Comparison of ENCODE assay signal across 9 mouse cellular contexts in genomic region chr8:123110649-123111048, GRCm38 (mm10). TPM values are rescaled to one million over a fixed set of nuclear protein-coding genes. Genes with fewer than 3 reads are reported as not detected.
DNase-seq lines count a peak whose midpoint lies in the region; ATAC-seq lines count a peak whose summit lies in the region.
"Had no signal": no experiment of that assay in that cellular context is flagged by ENCODE, and none has a peak within 500 bp of the region (broad histone marks: within the 10 kb centered on the region; RNA-seq: fewer than 3 reads in every experiment).

No protein-coding gene starts in this region.

- H3K36me3 ChIP-seq in forebrain, embryonic 12.5 days (replicated peaks): peaks cover 2% of the 10 kb centered on the region
- H3K36me3 ChIP-seq in limb, embryonic 10.5 days: peaks cover 2% of the 10 kb centered on the region
- peaks cover 1% of the 10 kb centered on the region for H3K36me3 ChIP-seq in midbrain, embryonic 13.5 days

- no peak overlapping the region for H3K27ac ChIP-seq in forebrain, embryonic 12.5 days
- no peak overlapping the region for H3K27ac ChIP-seq in limb, embryonic 10.5 days
- no peak overlapping the region for H3K27ac ChIP-seq in midbrain, embryonic 13.5 days
- H3K27ac ChIP-seq: midbrain, embryonic 12.5 days had no signal

- H3K9ac ChIP-seq in forebrain, embryonic 12.5 days: no peak overlapping the region
- H3K9ac ChIP-seq in midbrain, embryonic 13.5 days (replicated peaks): no peak overlapping the region
- H3K9ac ChIP-seq: midbrain, embryonic 12.5 days had no signal

- H3K4me1 ChIP-seq in forebrain, embryonic 12.5 days: no peaks in the 10 kb centered on the region
- H3K4me1 ChIP-seq in limb, embryonic 10.5 days: peaks cover 16% of the 10 kb centered on the region
- H3K4me1 ChIP-seq in midbrain, embryonic 13.5 days (replicated peaks): no peaks in the 10 kb centered on the region
- H3K4me1 ChIP-seq: midbrain, embryonic 12.5 days had no signal

- peak; percentile 49 to 73 for DNase-seq in cerebellum, postnatal 25 days
- DNase-seq in cerebellum, adult 8-10 months: no peak
- peak; percentile 54 for DNase-seq in urinary bladder, postnatal 25 days (ENCODE audit: low spot score)
- DNase-seq in urinary bladder, adult 2 months (ENCODE audit: low spot score): no peak
- DNase-seq in limb, embryonic 10.5 days (ENCODE audit: low spot score): peak; percentile 81
- DNase-seq in thymus, postnatal 4 days: peak; percentile 79

- no peaks in the 10 kb centered on the region for H3K9me3 ChIP-seq in forebrain, embryonic 12.5 days
- no peaks in the 10 kb centered on the region for H3K9me3 ChIP-seq in limb, embryonic 10.5 days (replicated peaks)
- H3K9me3 ChIP-seq in midbrain, embryonic 13.5 days: no peaks in the 10 kb centered on the region
- H3K9me3 ChIP-seq: midbrain, embryonic 12.5 days had no signal

- 0 out of 2 replicates have a peak, but pooled peaks have one; percentile 30 for ATAC-seq in forebrain, embryonic 12.5 days (ENCODE audit: low FRiP score)
- ATAC-seq in midbrain, embryonic 13.5 days: peak; percentile 53; the same call in 1 of the 2 replicates

- no peak overlapping the region for H3K4me3 ChIP-seq in forebrain, embryonic 12.5 days (replicated peaks)
- no peak overlapping the region for H3K4me3 ChIP-seq in limb, embryonic 10.5 days
- H3K4me3 ChIP-seq in midbrain, embryonic 13.5 days (replicated peaks): no peak overlapping the region
- H3K4me3 ChIP-seq: midbrain, embryonic 12.5 days had no signal

- no peak overlapping the region for H3K4me2 ChIP-seq in forebrain, embryonic 12.5 days
- no peak overlapping the region for H3K4me2 ChIP-seq in midbrain, embryonic 13.5 days (replicated peaks)
- H3K4me2 ChIP-seq: midbrain, embryonic 12.5 days had no signal

- 17% methylated on average over 4 of the region's 4 CpGs for WGBS in forebrain, embryonic 12.5 days
- 28% methylated on average over 4 of the region's 4 CpGs for WGBS in limb, embryonic 10.5 days
- 28% methylated on average over 4 of the region's 4 CpGs for WGBS in midbrain, embryonic 13.5 days

- H3K27me3 ChIP-seq in forebrain, embryonic 12.5 days: peaks cover 8% of the 10 kb centered on the region
- H3K27me3 ChIP-seq in limb, embryonic 10.5 days (ENCODE audit: low read depth, poor library complexity, severe bottlenecking): peaks cover 10% of the 10 kb centered on the region
- H3K27me3 ChIP-seq in midbrain, embryonic 13.5 days: peaks cover 7% of the 10 kb centered on the region

RNA-seq across cellular contexts. Expression of gene Cpne7, which starts 6.5 kb away (rescaled TPM):
- polyA plus RNA-seq in urinary bladder, adult 2 months (2012; rRNA removed): 4.7 and 4.9 TPM in 2 replicates
- 0.29 and 0.49 TPM in 2 replicates for polyA plus RNA-seq in forebrain, embryonic 12.5 days (2016; fragmentation: Nextera tagmentation; extraction: Ambion mirVana)
- 1.2 TPM in 2 replicates for polyA plus RNA-seq in limb, embryonic 10.5 days (2016; fragmentation: Nextera tagmentation; extraction: Ambion mirVana)
- polyA plus RNA-seq in midbrain, embryonic 13.5 days (2015; fragmentation: Nextera tagmentation; extraction: Ambion mirVana): 1.6 and 1.9 TPM in 2 replicates

RNA-seq across cellular contexts. Expression of gene Rpl13, which starts 8.5 kb away (rescaled TPM):
- polyA plus RNA-seq in urinary bladder, adult 2 months (2012; rRNA removed): 2,261 and 2,538 TPM in 2 replicates
- polyA plus RNA-seq in forebrain, embryonic 12.5 days (2016; fragmentation: Nextera tagmentation; extraction: Ambion mirVana): 1,076 and 1,105 TPM in 2 replicates
- polyA plus RNA-seq in limb, embryonic 10.5 days (2016; fragmentation: Nextera tagmentation; extraction: Ambion mirVana): 1,397 and 1,583 TPM in 2 replicates
- polyA plus RNA-seq in midbrain, embryonic 13.5 days (2015; fragmentation: Nextera tagmentation; extraction: Ambion mirVana): 776 and 798 TPM in 2 replicates

RNA-seq across cellular contexts. Expression of gene Sult5a1, which starts 47.5 kb away (rescaled TPM):
- 8.9 and 10.6 TPM in 2 replicates for polyA plus RNA-seq in urinary bladder, adult 2 months (2012; rRNA removed)
- 1.7 and 1.9 TPM in 2 replicates for polyA plus RNA-seq in forebrain, embryonic 12.5 days (2016; fragmentation: Nextera tagmentation; extraction: Ambion mirVana)
- polyA plus RNA-seq in limb, embryonic 10.5 days (2016; fragmentation: Nextera tagmentation; extraction: Ambion mirVana): 4.6 and 5.2 TPM in 2 replicates
- 0.77 and 1.0 TPM in 2 replicates for polyA plus RNA-seq in midbrain, embryonic 13.5 days (2015; fragmentation: Nextera tagmentation; extraction: Ambion mirVana)

RNA-seq across cellular contexts. Expression of gene Spg7, which starts 47.9 kb away (rescaled TPM):
- polyA plus RNA-seq in urinary bladder, adult 2 months (2012; rRNA removed): 56.0 and 63.5 TPM in 2 replicates
- polyA plus RNA-seq in forebrain, embryonic 12.5 days (2016; fragmentation: Nextera tagmentation; extraction: Ambion mirVana): 59.1 and 61.6 TPM in 2 replicates
- polyA plus RNA-seq in limb, embryonic 10.5 days (2016; fragmentation: Nextera tagmentation; extraction: Ambion mirVana): 57.8 and 60.5 TPM in 2 replicates
- polyA plus RNA-seq in midbrain, embryonic 13.5 days (2015; fragmentation: Nextera tagmentation; extraction: Ambion mirVana): 52.0 and 52.2 TPM in 2 replicates

Comparison
In these comparisons a context has a peak if more than half of its experiments do, and no peak if none do; other contexts are left out.
1. DNase-seq: peak in cerebellum, postnatal 25 days (2 of 2), urinary bladder, postnatal 25 days (single experiment), limb, embryonic 10.5 days (single experiment) and thymus, postnatal 4 days (single experiment); none in cerebellum, adult 8-10 months (single experiment) and urinary bladder, adult 2 months (single experiment).